In genomic region chr1:69447276-69447675, GRCm38 (mm10) we compare ENCODE assay signal across 16 mouse cellular contexts.
"Had no signal": no experiment of that assay in that cellular context is flagged by ENCODE, and none has a peak within 500 bp of the region (broad histone marks: within the 10 kb centered on the region; RNA-seq: fewer than 3 reads in every experiment).

No protein-coding gene starts in this region.

- H3K9ac ChIP-seq: lung, embryonic 14.5 days; midbrain, embryonic 13.5 days; midbrain, embryonic 15.5 days; neural tube, embryonic 12.5 days had no signal

- DNase-seq: lung, embryonic 14.5 days; lung, postnatal 14 days; lung, postnatal 36 days; right cerebral cortex, adult 18-20 months; right cerebral cortex, postnatal 25 days; right cerebral cortex, postnatal 4 days; spleen, adult 18-20 months; thymus, adult 18-20 months; thymus, postnatal 25 days; thymus, postnatal 4 days had no signal

- H3K9me3 ChIP-seq: megakaryocyte, embryonic 14.5 days; midbrain, embryonic 13.5 days; midbrain, embryonic 15.5 days; neural tube, embryonic 12.5 days had no signal

- H3K4me3 ChIP-seq: megakaryocyte, embryonic 14.5 days; midbrain, embryonic 13.5 days; midbrain, embryonic 15.5 days; neural tube, embryonic 12.5 days had no signal

- H3K27me3 ChIP-seq: megakaryocyte, embryonic 14.5 days; midbrain, embryonic 13.5 days; midbrain, embryonic 15.5 days; neural tube, embryonic 12.5 days had no signal

- H3K27ac ChIP-seq: macrophage; midbrain, embryonic 13.5 days; midbrain, embryonic 15.5 days; neural tube, embryonic 12.5 days had no signal

- ATAC-seq: midbrain, embryonic 13.5 days; midbrain, embryonic 15.5 days had no signal

- H3K4me1 ChIP-seq: megakaryocyte, embryonic 14.5 days; midbrain, embryonic 15.5 days; neural tube, embryonic 12.5 days had no signal

- H3K36me3 ChIP-seq: midbrain, embryonic 13.5 days; midbrain, embryonic 15.5 days; neural tube, embryonic 12.5 days had no signal

- H3K4me2 ChIP-seq: lung, embryonic 14.5 days; midbrain, embryonic 11.5 days; midbrain, embryonic 13.5 days; midbrain, embryonic 15.5 days; neural tube, embryonic 12.5 days had no signal
